Mouse (Mus musculus): Measurements from ENCODE around the gene Nacc1. TPM values are rescaled to one million over a fixed set of nuclear protein-coding genes. Genes with fewer than 3 reads are reported as not detected.

Nacc1 gene
- polyA plus RNA-seq, 1 experiment from 2014 or later = 12.5 TPM

DNA sequence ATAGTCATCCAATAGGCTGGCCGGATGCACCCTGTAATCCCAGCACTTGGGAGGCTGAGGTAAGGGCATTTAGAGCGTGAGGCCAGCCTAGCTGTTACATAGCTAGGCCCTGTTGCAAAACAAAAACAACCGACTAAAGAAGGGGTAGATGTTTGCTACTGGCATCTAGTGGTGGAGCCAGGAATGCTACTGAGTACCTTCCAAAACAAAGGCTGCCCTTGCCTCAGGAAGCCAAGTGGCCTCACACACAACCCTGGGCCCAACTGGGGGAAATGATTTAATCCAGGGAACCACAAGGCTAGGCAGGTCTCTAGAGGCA is 38.2 kb upstream of the Nacc1 start:
- Histone ChIP-seq H3K4me1 (peaks cover 100% of the 10 kb centered on the region), H3K9me3 (replicated peaks) (no peaks in the 10 kb centered on the region), H3K4me2 (peak overlapping the region; percentile 78), H3K27ac (peak overlapping the region; percentile 99), H3K4me3 (peak overlapping the region; percentile 63), H3K27me3 (replicated peaks) (no peaks in the 10 kb centered on the region; the same call in 1 of the 2 replicates), H3K36me3 (peaks cover 36% of the 10 kb centered on the region), H3K9ac (peak overlapping the region; percentile 78)
- no peak for ATAC-seq
- 26% methylated on average over 3 of the region's 3 CpGs for WGBS (ENCODE audit: insufficient replicate concordance)

DNA sequence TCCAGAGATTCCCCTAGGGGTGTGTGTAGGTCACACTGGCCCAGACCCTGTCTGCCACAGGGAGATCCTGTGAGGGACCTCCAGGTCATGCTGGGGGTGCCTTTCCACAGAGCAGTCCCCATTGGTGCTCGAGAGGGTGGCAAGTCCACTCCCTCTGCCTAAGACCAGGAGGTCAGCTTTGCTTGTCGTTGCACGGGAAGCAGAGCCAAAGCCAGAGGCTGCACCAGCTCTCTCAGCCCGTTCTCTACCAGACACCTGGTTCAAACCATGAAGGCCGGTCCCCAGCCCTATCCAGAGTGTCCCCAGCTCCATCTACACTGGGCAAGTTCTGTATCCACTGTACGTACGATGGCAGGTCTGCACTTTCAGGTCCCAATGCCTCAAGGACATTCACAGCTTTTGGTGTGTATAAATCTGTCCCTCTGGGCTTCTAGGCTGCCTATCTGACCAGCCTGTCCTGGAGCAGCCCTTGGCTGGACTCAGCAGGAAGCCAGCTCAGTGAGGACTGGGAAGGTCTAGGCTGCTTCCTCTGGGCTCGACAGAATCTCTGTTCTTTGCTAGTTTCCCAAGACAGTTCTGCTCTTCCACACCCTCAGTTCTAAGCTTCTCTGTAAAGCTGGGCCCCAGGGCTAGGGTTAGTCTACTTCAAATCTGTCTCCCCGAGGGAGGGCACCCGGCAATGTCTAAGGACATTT is 37.7 kb upstream of the Nacc1 start:
- Histone ChIP-seq H3K9ac (peak overlapping the region; percentile 78), H3K9me3 (replicated peaks) (no peaks in the 10 kb centered on the region), H3K27ac (peak overlapping the region; percentile 99), H3K4me1 (peaks cover 96% of the 10 kb centered on the region), H3K4me2 (peak overlapping the region; percentile 78), H3K36me3 (peaks cover 39% of the 10 kb centered on the region), H3K27me3 (replicated peaks) (no peaks in the 10 kb centered on the region; the same call in 1 of the 2 replicates), H3K4me3 (peak overlapping the region; percentile 63)
- 57% methylated on average over 10 of the region's 10 CpGs for WGBS (ENCODE audit: insufficient replicate concordance)
- ATAC-seq = no peak

DNA sequence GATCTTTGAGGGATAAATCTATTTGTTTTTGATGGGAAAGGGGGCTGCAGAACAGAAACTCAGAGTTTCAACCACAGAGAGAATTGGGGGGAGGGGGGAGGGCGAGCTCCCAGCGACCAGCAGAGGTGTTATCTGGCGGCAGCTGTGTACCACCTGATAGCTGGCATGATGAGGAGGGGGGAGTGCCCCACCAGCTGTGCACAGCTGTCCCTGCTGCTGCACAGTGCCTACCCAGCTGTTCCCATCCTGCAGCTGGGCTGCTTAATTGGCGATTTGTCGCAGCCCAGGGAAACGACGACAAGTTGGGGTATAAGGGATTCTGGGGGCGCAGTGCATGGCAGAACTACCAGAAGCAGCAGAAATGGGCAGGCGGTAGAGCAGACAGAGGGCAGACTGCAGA is 37.0 kb upstream of the Nacc1 start:
- peak overlapping the region; percentile 63 for H3K4me3 ChIP-seq
- H3K9me3 ChIP-seq (replicated peaks) = no peaks in the 10 kb centered on the region
- H3K9ac ChIP-seq = peak overlapping the region; percentile 78
- ATAC-seq = peak; percentile 51; the same call in 1 of the 2 replicates
- WGBS (ENCODE audit: insufficient replicate concordance) = 42% methylated on average over 9 of the region's 9 CpGs
- peaks cover 6% of the 10 kb centered on the region; the same call in 1 of the 2 replicates for H3K27me3 ChIP-seq (replicated peaks)
- peak overlapping the region; percentile 78 for H3K4me2 ChIP-seq
- H3K36me3 ChIP-seq = peaks cover 39% of the 10 kb centered on the region
- peaks cover 89% of the 10 kb centered on the region for H3K4me1 ChIP-seq
- H3K27ac ChIP-seq = peak overlapping the region; percentile 99

DNA sequence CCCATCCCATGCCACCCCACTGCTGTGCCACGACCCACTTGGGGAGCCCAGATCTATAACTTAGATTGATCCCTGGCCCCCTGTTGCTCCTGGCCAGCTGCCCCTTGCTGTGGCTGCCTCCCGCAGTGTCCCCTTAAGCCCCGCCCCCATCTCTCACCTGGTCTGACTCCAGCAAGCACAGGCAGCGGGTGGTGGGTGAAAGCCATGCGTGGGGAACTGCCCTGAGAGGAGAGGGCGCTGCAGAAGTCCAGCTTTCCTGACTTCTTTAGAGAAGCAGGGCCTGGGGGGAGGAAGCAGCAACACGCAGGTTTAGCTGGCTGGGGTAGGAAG is 35.9 kb upstream of the Nacc1 start:
- ATAC-seq = peak; percentile 47; the same call in 1 of the 2 replicates

DNA sequence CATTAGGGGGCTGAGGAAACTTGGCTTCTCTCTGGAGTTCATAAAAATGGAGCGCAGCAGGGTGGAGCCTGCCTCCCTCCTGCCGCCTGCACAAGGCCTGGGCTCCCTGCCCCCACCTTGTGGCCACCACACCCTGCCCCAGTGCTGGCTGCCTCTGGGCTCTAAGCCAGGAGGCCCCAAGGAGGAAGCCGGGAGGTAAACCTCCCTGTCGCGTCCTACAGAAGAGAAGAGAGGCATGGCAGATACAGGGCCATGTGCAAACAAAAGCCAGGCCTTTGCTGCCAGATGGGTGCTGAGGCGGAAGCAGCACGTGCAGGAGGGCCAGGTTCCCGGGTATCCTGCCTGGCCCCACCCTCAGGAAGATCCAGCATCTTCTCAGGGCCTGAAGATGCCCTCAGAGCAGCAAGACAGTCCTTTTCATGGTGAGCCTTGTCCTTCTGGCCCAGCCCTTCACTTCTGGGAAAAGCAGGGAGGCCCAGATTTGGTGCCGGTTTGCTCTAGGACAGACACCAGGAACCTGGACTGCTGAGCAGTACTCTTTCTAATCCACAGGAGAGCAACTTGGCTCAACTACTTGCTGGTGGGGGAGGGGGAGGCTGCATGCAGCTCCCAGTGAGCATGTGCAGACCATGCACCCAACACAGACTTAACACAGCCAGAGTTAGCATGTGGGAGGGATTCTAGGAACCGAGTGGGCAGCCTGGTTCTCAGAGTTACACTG is 35.3 kb upstream of the Nacc1 start, which contains the start of gene G430095P16Rik:
Gene G430095P16Rik, plus strand, starts transcription at position 158 of the 721 bp plus-strand sequence.
- peak within 1 kb of the TSS; percentile 63 for H3K4me3 ChIP-seq
- peaks cover 17% of the 10 kb centered on the region; the same call in 1 of the 2 replicates for H3K27me3 ChIP-seq (replicated peaks)
- H3K36me3 ChIP-seq = peaks cover 38% of the 10 kb centered on the region
- peak; percentile 91 for ATAC-seq
- H3K4me2 ChIP-seq = peak within 1 kb of the TSS; percentile 78
- peak within 1 kb of the TSS; percentile 99 for H3K27ac ChIP-seq
- 5% methylated on average over 10 of the region's 10 CpGs for WGBS (ENCODE audit: insufficient replicate concordance)
- peaks cover 73% of the 10 kb centered on the region for H3K4me1 ChIP-seq
- peak within 1 kb of the TSS; percentile 78 for H3K9ac ChIP-seq
- H3K9me3 ChIP-seq (replicated peaks) = no peaks in the 10 kb centered on the region

More for the DNA sequence above, 35.9 kb upstream of the Nacc1 start:
- Histone ChIP-seq H3K36me3 (peaks cover 38% of the 10 kb centered on the region), H3K9me3 (replicated peaks) (no peaks in the 10 kb centered on the region), H3K4me1 (peaks cover 78% of the 10 kb centered on the region), H3K27ac (peak overlapping the region; percentile 99), H3K27me3 (replicated peaks) (peaks cover 13% of the 10 kb centered on the region; the same call in 1 of the 2 replicates), H3K9ac (peak overlapping the region; percentile 78), H3K4me3 (peak overlapping the region; percentile 63), H3K4me2 (peak overlapping the region; percentile 78)
- WGBS (ENCODE audit: insufficient replicate concordance) = 19% methylated on average over 7 of the region's 7 CpGs

DNA sequence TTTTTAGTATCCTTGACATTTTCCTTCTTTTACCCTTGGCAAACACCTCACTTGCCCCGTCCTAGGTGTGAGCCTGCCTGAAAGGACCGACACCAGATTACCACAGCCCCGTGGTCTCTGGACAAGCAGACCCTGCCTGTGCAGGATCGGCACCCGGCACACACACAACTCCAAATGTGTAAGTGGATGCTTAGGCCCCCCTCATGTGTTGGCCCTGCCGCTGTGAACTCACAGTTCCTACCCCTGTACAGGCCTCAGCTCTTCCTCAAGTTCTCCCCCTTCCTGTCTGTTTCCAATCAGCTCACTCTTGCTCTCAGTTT is 34.8 kb upstream of the Nacc1 start:
- Histone ChIP-seq H3K4me3 (peak overlapping the region; percentile 63), H3K9me3 (replicated peaks) (no peaks in the 10 kb centered on the region), H3K36me3 (peaks cover 35% of the 10 kb centered on the region), H3K4me1 (peaks cover 73% of the 10 kb centered on the region), H3K9ac (peak overlapping the region; percentile 78), H3K4me2 (peak overlapping the region; percentile 78), H3K27ac (peak overlapping the region; percentile 99), H3K27me3 (replicated peaks) (peaks cover 20% of the 10 kb centered on the region)
- peak; percentile 4; the same call in 1 of the 2 replicates for ATAC-seq
- WGBS (ENCODE audit: insufficient replicate concordance) = 47% methylated on average over 6 of the region's 6 CpGs

DNA sequence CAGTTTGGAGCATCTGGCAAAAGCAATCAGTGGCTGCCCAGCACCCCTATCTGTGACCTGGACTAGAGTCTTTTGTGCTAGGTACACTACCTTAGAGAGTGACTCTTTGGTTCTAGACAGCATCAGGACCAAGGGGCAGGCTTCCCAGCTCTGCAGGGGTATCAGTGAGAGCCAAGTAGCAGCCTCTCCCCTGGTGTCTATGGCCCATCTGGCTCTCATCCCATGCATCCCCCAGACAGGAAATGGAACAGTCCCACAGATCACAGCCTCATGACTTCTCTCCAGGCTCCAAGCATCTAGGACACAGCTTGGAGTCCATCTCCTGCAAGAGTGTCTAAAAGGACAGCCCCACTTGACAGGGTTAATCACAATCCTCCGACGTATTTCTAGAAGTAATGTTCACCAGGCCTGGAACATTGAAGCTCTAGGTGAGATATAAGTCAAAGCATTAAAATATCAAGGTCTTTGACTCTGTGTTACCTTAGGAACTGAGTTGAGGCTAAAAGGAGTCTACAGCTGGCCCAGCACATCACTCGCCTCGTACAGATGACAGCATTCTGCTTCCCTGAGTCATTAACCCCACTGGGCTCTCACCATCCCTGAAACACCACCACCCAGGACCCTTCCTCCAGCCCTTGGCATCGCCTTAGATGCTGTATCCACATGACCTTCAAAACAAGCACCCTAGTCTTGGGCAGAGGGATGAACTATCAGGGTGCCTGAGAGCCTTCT is 31.5 kb upstream of the Nacc1 start:
- Histone ChIP-seq H3K9ac (no peak overlapping the region), H3K27ac (peak overlapping the region; percentile 34; the same call in 1 of the 2 replicates), H3K9me3 (replicated peaks) (no peaks in the 10 kb centered on the region), H3K4me1 (peaks cover 50% of the 10 kb centered on the region), H3K4me3 (no peak overlapping the region), H3K27me3 (replicated peaks) (peaks cover 51% of the 10 kb centered on the region), H3K4me2 (no peak overlapping the region), H3K36me3 (0 out of 2 replicates have a peak, but pooled peaks cover 7% of the 10 kb centered on the region)
- no peak for ATAC-seq
- WGBS (ENCODE audit: insufficient replicate concordance) = 79% methylated on average over 5 of the region's 5 CpGs

DNA sequence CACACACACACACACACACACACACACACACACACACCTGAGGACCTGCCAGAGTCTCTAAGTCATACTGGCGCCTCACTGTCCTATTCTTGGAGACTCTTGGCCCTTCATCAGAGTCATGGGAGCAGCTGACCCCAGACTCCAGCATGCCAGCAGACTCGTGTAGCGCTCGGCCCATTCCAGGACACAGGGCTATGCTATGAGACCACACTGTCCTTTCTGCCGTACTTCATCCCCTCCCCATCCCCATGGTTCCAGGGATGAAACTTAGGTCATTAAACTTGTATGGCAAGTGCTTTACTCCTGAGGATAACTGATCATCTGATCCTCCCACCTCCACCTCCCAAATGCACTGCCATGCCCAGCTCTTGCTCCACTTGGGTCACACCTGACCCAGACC is 30.8 kb upstream of the Nacc1 start:
- no peak overlapping the region for H3K9ac ChIP-seq
- no peaks in the 10 kb centered on the region for H3K9me3 ChIP-seq (replicated peaks)
- 0 out of 2 replicates have a peak overlapping the region, but pooled peaks have one; percentile 34 for H3K27ac ChIP-seq
- peaks cover 48% of the 10 kb centered on the region for H3K4me1 ChIP-seq
- peaks cover 57% of the 10 kb centered on the region for H3K27me3 ChIP-seq (replicated peaks)
- H3K4me3 ChIP-seq = no peak overlapping the region
- H3K36me3 ChIP-seq = 0 out of 2 replicates have a peak, but pooled peaks cover 7% of the 10 kb centered on the region
- no peak for ATAC-seq
- WGBS (ENCODE audit: insufficient replicate concordance) = 72% methylated on average over 5 of the region's 5 CpGs
- H3K4me2 ChIP-seq = no peak overlapping the region

DNA sequence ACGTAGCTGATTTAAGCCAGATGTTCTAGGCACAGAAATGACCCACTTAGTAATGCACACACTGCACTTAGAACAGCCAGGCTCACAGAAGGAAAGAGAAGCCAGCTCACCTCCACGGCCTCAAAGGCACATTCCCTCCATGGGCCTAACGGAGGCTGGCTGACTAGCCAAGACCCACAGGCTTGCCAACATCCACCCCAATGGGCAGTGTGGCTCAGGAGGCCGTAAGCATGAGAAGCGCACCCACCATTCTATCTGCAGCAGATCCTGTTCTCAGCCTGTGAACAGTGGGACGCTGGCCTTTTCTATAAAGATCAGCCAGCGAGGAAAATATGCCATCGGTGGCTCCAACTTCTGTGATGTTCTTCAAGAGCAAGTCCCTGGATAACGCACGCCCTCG is 29.1 kb upstream of the Nacc1 start:
- Histone ChIP-seq H3K4me1 (peaks cover 48% of the 10 kb centered on the region), H3K36me3 (0 out of 2 replicates have a peak, but pooled peaks cover 7% of the 10 kb centered on the region), H3K27me3 (replicated peaks) (peaks cover 72% of the 10 kb centered on the region), H3K9me3 (replicated peaks) (no peaks in the 10 kb centered on the region), H3K4me2 (no peak overlapping the region), H3K4me3 (no peak overlapping the region), H3K27ac (no peak overlapping the region; the same call in 1 of the 2 replicates), H3K9ac (no peak overlapping the region)
- ATAC-seq = no peak
- 87% methylated on average over 11 of the region's 11 CpGs for WGBS (ENCODE audit: insufficient replicate concordance)

DNA sequence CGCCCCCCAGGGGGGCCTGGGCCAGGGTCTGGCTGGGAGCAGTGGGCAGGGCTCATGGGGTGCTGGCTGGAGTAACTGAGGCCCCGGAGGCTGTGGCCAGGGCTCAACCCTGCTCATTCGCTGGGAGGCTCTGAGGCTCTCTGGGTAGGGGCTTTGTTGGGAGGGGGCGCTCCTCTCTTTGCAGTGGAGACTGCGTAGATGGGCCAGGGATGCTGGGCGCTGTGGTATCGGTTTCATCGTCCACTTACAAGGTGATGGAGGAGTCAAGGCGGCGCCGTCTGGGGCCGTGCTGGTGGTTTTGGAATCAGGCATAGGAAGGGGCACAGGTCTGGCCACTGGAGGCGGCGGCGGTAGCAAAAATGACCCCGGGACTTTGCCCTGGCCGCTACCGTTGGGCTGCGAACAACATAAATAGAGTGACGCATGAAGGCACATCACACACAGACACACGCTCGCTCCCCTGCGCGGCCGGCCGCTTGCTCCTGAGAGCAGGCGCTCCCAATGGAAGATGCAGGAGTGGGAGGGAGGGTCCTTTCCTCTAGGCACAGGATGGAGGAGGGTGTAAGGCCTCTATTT is 28.3 kb upstream of the Nacc1 start:
- no peaks in the 10 kb centered on the region for H3K9me3 ChIP-seq (replicated peaks)
- H3K27ac ChIP-seq = no peak overlapping the region
- H3K4me3 ChIP-seq = peak overlapping the region; percentile 8; the same call in 1 of the 2 replicates
- H3K36me3 ChIP-seq = 0 out of 2 replicates have a peak, but pooled peaks cover 7% of the 10 kb centered on the region
- H3K27me3 ChIP-seq (replicated peaks) = peaks cover 73% of the 10 kb centered on the region
- no peak for ATAC-seq
- WGBS (ENCODE audit: insufficient replicate concordance) = 38% methylated on average over 27 of the region's 27 CpGs
- H3K4me1 ChIP-seq = peaks cover 41% of the 10 kb centered on the region
- no peak overlapping the region for H3K9ac ChIP-seq
- peak overlapping the region; percentile 35 for H3K4me2 ChIP-seq

DNA sequence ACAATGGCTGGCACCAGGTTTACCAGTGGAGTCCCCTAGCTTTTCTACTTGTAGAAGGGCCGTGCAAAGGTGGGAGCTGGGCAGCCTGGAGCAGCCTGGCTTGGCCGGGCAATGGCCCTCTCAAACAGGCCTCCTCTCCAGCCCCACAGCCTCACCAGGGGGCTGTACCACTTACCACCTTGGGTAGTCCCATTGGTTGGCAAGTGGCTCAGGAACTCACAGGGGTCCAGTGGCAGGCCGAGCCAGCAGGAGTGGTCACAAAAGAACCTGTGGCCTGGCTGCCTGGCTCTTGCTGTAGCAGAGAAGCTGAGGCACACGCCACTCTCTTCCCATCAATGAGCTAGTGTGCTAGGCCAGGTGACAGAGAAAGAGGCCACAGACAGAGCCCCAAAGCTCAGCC is 26.5 kb upstream of the Nacc1 start:
- no peaks in the 10 kb centered on the region for H3K36me3 ChIP-seq
- H3K9ac ChIP-seq = no peak overlapping the region
- H3K27ac ChIP-seq = no peak overlapping the region
- H3K4me3 ChIP-seq = no peak overlapping the region
- WGBS (ENCODE audit: insufficient replicate concordance) = 68% methylated on average over 4 of the region's 4 CpGs
- H3K4me1 ChIP-seq = peaks cover 45% of the 10 kb centered on the region
- no peaks in the 10 kb centered on the region for H3K9me3 ChIP-seq (replicated peaks)
- H3K27me3 ChIP-seq (replicated peaks) = peaks cover 68% of the 10 kb centered on the region
- no peak for ATAC-seq
- H3K4me2 ChIP-seq = no peak overlapping the region
